Mouse (Mus musculus): Measurements from ENCODE around the gene Wdr74.

GRCm38 (mm10) chr19:8770567-8771270 lies 35.1 kb downstream of the Wdr74 start, which contains the start of gene Tmem223:
- TF ChIP-seq POLR2A (IDR thresholded peaks at IDR 0.05; ENCODE audit: borderline replicate concordance, low read depth, low read length) = 0 out of 2 replicates have a peak, but pooled peaks have one; percentile 79
- TF ChIP-seq CTCF (IDR thresholded peaks at IDR 0.05; ENCODE audit: low read depth, low read length) = no peak

Measured in bone marrow macrophage, adult 2 months (primary cell).